Mouse (Mus musculus): Measurements from ENCODE around the gene Cend1.

The Cend1 gene

DNA sequence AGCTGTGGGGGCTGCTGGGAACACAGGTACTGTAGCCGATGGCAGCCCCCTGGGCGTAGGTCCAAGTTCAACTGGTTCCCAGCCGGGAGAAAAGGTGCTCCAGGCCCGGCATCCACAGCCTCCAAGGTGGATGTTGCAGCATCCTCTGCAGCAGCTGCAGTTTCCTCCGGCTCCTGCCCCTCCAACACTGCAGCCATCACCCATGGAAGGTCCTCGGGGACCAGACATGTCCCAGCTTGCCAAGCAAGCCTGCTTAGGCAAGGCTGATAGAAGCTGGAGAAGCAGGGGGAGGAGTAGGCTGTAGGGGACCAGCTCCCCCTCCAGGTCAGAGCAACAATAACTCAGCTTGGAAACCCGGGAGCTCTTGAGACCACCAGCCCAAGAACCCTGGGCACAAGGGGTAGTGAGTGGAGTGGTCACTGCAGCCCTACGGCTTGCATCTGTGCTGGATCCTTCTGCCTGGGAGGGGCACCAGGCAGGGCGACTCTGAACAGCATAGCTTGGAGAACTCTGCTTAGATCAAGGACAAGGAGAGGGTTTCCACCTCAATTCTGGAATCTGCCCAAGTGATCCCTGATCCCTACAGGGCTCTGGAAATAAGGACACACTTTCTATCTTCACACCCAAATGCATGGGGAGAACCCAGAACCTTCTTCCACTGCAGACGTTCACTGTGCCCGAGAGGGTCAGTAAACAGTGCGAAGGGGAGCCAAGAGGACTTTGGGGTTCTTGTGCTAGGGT is 14.0 kb upstream of the Cend1 start:
- DNase-seq (ENCODE audit: low read depth) = no peak

DNA sequence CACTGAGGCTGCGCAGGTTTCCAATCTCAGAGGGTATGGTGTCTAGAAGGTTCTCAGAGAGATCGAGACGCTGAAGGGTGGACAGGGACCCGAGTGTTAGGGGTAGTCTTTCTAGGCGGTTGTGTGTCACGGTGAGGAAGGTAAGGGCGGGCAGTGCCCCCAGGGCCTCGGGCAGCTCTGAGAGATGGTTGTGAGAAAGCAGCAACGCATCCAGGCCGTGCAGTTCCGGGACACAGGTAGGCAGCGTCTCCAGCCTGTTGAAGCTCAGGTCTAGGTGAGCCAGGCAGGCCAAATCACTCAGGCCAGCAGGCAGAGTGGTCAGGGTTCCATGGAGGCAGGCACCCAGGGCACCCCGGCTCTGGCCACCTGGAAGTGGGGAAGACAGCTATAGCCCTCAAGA is 12.9 kb upstream of the Cend1 start:
- no peak for DNase-seq (ENCODE audit: low read depth)

DNA sequence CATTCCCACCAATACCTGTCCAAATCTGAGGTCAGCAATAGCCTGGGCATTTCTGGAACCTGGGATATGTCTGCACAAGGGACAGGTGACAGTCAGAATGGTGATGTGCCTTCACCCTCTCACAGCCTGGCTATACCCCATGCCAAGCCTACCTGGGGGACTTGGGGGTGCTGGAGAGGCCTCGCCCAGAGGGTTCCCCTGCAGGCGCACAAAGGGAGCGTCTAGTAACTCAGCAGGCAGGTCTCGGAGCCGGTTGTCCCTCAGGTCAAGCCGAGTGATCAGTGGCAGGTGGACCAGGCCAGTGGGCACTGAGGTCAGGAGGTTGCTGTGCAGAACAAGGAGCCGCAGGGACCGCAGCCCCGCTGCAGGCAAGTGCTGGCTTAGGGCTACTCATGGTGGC is 12.2 kb upstream of the Cend1 start:
- DNase-seq (ENCODE audit: low read depth) = no peak

DNA sequence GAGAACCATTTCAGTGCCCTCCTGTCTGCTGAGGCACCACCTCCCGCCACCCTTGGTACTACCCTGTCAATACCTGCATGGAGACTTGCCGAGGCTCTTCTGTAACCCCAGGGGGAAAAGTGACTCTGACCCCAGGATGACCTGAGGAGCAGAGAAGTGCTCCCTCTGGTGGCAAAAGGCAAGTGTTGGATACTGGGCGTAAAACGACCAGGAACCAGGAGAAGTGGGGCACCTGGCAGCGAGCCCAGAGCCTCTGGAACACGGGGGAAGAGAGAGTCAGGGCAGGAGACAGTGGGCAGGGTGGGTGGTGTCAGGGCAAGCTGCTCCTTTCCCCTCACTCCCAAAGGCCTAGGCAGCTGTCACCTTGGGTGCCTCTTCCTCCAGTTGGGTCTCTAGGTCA is 11.3 kb upstream of the Cend1 start:
- DNase-seq (ENCODE audit: low read depth) = peak; percentile 74

DNA sequence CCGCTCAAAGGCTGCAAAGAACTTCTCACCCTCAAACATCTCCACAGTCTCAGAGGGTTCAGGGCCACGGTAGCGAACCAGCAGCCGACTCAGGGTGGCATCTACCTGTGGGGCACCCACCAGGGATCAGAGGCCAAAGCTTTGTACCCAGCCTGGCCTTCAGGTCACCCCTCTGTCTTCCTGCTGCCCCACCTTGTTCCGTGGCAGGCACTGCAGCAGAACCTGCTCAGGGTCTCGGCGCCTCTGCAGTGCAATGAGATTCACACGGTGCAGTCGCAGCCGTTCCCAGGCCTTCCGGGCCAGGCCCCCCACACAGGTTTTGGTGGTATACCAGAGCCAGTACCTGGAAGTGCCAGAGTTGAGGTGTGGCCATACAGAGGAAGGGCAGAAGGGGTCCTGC is 10.5 kb upstream of the Cend1 start:
- no peak for DNase-seq (ENCODE audit: low read depth)

DNA sequence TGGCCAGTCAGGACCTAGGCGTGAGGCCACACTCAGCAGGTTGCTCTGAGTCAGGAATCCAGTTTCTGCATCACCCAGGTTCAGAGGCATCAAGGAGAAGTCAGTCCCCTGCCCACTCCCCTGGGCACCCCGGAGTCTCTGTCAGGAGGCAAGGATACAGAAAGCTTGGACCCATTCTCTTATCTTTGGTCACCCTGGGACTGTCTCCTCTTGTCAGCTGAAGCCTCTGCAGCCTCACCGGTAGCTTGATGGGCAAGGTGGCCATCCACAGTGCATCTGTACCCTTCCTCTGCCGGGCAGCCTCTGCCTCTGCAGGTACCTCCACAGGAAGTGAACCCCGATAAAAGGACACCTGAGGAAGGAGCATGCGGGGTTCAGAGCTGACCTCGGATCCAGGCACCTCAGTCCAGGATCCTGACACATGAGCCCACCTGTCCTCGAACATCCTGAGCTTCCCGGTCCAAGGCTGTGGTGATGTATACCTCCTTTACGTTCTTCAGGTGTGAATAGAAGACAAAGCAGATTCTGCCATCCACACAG is 9.9 kb upstream of the Cend1 start:
- DNase-seq (ENCODE audit: low read depth) = no peak

DNA sequence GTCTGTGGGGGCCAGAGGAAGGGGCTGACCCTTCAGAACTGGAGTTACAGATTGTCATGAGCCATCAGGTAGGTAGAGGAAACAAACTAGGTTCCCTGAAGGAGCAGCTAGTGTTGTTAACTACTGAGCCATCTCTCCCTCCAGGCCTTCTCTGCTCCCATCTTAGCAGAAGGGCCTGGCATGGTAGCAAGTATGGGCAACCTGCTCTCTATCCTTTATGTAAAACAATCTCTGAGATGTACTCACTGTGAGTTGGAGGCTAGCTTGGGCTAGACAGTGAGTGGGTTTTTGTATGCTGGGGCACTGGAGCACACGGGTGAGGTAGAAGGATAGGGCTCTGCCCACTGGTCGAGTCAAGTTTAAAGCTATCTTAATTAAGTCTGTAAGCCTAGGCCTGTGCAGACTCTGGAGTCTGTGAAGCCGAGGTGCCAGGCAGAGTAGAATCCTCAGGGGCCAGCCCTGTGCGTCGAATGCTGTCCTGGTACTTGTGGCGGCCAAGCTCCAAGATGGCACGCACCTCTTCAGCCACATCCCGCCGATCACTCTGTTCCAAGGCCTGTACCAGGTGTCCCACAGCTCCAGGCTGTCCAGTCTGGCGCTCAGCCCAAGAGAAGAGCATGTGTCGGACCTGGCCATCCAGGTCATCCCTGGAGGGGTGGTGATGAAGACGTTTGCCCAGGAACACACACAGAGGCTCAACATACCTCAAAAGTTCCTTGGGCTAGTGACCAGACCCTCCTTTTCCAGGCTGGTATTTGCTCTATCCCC is 9.1 kb upstream of the Cend1 start:
- no peak for DNase-seq (ENCODE audit: low read depth)

DNA sequence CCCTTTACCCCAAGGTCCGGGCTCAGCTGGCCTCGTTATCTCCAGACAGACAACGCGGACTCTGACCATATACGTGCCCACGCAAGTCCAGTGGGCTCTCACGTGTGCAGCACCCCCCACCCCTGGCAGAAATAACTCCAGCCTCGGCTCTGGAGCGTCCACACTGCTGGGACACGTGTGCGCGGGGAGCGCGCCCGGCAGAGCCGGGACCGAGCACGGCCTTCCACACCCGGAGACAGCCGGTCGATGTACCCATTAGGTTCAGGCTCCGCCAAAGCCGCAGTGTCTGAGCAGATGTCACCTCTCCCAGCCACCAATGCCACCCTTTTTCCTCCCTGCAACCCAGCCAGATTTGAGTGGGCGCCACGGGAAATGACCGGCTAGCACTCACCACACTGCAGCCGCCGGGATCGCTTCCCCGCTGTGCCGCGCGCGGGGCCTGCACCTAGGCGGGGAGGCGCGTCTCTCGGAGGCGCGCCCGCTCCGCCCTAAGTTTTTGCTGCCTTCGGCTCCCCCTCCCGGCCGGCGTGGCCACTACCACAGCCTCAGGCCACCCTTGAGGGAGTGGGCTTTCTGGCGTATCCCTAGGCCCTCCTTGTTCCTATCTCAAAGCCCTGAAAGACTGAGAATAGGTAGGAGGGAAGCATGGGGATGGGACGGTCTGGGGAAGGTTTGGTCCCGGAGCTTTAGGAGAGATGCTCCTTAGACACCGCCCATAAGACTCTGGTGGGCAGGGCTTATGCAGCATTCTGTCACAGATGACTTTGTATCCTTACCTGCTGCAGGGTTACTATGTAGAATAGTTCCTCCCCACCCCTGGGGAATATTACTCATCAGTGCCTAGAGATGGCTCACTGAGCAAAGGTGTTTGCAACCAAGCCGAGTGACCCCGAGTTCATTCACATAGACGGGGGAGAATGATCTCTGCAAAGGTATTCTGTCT is 8.2 kb upstream of the Cend1 start, which contains the start of gene Slc25a22:
TSS of gene Slc25a22 (minus strand) at position 715 of the 943 bp plus-strand sequence.
- DNase-seq (ENCODE audit: low read depth) = peak; percentile 87

DNA sequence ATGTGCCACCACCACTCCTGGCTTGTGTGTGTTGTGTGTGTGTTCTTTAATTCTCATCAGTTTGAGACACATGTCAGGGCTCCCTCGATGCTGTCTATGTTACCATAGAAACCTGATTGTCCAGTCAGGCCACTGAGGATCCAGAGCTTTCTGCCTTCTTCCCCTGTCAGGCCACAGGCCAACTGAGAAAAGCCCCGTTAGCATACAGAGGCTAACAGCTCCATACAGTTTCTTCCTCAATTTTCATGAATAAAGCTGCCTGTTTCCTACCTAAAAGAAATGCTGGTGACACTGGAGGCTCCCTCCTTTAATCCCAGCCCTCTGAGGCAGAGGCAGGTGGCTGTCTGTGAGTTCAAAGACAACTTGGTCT is 7.2 kb upstream of the Cend1 start:
- DNase-seq (ENCODE audit: low read depth) = no peak

DNA sequence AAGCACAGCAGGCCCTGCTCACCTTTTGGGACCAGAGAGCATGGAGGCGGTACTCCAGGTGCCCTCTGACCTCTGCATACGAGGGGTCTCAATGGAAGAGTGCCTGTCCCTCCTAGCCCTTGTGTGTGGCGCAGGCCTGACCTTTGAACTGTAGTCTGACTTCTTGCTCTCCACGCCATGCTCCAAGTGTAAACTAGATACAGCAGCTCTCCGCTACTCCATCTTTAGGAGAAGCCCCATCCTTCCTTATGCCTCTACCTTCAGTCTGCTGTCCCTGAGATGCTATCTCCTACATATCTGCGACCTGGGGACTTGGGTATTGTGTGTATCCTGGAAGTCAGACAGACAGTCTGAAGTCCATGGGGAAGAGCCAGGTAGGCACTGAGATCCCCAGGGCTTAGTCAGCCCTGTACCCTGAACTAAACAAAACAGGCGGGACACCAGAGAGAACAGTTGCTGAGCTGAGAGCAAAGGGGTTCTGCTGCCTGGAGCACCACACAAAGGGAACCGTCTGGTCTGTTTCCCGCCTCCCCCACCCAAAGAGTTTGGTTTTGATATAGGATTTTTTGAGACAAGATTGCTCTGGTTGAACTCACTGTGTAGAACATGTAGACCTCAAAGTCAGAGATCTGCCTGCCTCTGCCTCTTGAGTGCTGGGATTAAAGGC is 6.7 kb upstream of the Cend1 start:
- DNase-seq (ENCODE audit: low read depth) = no peak

DNA sequence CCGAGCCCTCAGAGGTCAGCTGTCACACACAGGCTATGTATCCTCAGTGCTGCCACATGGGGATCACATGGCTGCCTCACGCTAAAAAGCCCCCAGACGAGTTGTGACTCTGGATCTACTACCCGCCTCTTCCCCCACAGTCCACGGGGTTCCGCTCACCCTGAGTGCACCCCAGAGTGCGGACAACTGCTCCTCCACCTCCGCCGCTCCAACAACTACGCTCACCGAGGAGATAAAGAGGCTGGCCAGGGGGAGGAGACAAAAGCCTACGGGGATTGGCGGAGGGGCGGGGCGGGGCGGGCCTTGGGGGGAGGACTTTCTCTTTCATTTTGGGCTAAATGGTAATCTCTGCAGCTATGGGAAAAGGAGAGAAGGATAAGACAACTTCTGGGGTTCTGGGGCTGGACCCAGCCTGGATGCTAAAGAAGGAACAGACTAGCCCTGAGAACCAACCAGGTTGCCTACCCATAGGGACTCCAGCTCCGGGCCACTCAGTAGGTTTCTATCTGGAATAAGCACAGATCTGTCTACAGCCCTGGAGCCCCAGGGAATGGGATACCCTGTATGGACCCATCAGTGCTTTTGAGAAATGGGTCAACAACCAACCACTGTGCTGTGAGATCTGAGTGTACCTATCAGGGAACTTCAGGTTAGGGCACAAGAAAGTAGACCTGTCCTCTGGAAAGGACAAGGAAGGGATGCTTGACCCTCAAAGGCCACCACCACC is 6.0 kb upstream of the Cend1 start:
- peak; percentile 80 for DNase-seq (ENCODE audit: low read depth)

DNA sequence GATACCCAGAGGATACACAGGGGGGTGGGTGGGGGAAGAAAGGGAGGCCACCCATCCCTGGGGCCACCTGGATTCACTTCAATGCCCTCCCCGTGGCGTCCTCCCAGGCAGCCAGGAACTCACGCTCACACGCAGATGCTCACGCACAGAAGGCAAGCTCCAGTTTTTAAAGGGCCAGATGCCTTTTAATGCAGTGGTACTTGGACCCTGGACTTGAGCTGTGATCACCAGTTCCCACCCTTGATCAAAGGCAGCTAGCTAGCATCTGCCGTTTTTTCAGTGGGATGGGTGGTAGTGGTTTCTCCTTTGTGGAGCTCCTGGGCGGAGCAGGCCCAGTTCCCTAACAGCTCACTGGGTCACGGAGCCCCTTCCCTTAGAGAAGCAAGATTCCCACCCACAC is 5.2 kb upstream of the Cend1 start:
- DNase-seq (ENCODE audit: low read depth) = peak; percentile 53

DNA sequence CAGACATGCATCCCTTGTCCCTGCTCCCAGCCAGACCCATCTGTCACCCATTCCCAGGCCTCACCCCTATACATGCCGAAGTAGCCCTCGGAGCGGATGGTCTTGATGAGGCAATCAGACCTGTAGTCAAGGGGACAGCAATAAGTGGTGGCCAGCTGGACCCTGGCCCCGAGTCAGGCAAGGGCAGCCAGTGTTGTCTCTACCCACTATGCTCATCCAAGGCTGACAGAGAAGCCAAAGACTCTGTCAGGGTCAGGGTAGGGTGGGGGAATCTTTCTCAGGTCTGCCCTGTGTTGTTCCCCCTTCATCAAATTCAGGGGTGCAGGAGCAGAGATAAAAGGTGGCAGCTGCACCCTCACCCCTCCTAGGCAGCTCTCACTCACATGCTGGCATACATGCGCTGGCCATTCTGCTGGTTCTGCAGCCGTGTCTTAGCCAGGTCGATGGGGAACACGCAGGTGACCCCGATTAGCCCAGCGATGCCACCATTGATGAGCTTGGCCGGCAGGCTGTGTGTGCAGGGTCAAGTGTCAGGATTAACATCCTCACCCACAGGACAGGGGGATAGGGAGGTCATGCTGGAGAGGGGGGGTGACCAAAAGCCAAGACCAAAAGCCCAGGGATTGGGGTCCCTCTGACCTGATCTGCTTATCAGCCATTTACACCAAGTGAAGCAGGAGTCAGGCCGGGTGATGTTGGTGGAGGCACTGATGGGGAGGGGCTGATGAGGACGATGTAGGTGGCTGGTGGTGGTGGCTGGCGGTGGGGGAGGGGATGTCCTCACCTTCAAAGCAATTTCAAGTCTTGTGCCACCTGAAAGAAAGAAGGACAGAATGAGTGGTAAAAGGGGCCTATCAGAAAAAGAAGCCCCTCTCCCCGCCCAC is 4.5 kb upstream of the Cend1 start:
- DNase-seq (ENCODE audit: low read depth) = no peak

DNA sequence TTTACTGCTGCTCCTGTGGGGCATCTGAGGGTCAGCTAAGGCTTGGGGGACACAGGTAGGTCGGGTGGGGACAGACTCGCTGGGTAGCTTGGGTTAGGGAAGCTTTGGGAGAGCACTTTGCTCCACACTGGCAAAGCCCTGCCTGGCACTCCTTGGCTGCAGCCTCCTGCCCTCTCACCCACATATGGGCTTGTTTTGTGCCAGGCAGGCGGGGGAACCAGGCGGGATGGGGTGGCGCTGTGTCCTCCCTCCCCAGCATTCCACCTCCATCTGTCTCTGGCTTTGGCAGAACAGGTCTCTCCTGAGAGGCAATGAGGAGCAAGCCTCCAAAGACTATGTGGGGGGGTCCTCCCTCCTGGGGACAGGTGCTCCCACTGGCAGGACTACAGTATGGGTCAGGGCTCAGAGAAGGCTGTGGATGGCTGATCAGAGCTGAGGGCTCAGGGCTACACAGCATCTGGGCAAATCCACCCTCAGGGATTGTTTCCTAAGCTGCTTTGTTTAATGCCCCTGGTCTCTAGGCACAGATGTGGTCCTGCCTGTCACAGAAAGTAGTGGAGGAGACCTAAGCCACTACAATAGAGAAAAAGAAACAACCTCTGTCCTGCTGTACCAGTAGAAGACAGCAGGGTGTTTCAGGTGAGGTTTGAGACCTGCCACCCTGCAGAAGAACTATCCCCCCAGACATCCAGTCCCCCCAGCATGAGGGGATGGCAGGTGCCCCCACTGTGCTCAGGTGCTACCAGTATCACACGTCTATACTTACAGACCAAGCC is 3.6 kb upstream of the Cend1 start:
- no peak for DNase-seq (ENCODE audit: low read depth)

DNA sequence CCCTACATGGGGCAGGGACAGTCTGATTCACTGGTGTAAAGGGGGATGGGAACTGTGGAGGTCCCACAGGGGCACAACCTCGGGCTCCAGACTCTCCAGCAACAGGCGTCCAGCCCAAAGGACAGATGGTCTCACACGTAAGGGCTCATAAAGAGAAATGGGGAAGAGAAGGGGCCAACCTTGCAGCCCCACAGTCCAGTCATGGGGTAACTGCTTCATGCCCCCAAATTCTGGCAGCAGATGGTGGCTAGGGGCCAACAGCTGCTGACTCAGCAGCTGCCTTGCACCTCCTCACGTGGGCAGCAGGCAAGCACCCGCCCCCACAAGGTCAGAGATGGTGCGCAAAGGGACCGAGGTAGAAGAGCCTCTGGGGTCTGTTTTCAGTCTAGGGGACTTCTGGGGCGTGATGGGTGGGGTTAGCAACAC is 2.9 kb upstream of the Cend1 start:
- no peak for DNase-seq (ENCODE audit: low read depth)

DNA sequence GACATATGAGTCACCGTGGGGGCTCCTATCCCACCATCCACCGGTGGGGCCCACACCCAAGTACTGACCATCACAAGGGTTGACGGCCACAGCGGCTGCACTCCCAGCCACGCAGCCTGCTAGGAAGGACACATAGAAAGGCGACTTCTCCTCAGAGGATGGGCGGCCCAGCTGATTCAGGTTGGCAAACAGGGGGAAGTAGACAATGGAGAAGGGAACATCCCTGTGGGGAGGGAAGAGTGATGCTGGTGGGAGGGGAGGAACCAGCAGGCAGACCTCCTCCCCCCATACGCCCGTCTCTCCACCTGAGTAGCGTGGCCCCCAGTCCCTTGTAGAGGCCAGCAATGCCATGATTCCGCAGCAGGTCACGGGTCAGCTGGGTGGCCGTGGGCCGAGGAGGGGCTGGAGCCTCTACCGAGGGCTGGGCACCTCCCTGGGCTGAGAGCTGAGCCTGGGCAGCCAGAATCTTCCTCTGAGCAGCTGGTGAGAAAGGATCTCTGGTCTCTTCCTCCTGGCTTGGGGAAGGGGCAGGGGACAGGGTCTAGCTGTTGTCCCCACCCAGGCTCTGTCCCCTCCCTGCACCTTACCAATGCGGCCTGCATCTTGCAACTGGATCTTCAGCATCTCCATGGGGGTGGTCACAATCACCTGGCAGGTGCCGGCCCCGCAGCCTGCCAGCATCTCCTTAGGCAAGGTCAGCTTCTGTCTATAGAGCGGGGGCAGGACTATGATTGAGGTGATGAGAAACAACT is 2.3 kb upstream of the Cend1 start:
- no peak for DNase-seq (ENCODE audit: low read depth)

DNA sequence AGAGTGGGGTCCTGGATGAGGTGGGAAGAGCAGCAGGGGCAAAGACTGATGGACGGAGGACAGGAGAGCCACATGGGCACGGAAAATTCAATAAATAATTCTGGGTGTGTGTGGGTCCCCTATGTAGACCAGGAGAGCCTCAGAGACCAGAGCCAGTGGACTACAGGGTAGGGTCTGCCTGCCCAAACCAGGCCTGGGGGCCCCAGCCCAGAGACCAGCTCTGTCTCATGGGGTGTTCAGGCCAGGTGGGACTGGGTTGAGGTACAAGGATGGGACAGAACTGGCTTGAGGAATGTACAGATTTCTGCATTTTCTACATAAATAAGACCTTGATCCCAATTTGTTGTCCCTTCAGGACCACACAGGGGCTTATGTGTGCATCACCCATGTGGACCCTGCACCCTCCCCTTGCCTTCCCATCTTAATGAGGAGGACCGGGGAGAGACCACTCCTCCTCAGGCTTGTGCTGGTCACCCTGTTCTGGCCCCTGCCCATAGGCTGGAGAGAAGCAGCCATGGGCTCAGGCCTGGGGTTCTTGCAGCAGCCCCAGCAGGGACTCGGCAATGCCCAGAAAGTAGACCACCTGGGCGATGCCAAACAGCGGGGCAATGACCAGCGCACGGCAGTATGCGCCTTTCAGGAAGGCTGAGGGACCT is 1.4 kb upstream of the Cend1 start:
- no peak for DNase-seq (ENCODE audit: low read depth)
